Mouse (Mus musculus) lung, postnatal 36 days (tissue): Measurements from ENCODE around the gene Stk11ip.

ENCODE experiments used
- DNase-seq: peaks from one replicate; pipeline ENCODE4 v3.0.0; 2022; ENCODE audit warnings: mixed read lengths

The Stk11ip gene

GRCm38 (mm10) chr1:75521321-75522031, at the start of gene Stk11ip:
Gene Stk11ip (plus strand): TSS chr1:75521529.
- peak; percentile 97 for DNase-seq

DNA sequence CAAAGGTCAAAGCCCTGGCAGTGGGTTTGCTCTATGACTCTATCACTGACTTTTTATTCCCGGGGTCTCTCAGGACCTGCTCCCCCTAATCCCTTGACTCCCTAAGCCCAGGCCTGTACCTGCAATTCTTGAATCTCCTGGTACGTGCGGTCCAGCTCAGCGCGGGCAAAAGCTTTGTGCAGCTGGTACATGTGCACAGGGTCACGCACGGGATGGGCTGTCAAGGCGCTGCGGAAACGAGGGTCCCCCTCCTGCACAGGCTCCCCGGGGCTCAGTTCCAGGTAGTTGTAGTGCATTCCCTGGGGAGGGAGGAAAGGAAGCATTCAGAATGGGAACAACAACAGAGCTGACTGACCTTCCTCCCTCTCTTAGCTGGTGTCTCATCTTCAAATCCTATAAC, 44.9 kb upstream of the Stk11ip start:
- DNase-seq = no peak

DNA sequence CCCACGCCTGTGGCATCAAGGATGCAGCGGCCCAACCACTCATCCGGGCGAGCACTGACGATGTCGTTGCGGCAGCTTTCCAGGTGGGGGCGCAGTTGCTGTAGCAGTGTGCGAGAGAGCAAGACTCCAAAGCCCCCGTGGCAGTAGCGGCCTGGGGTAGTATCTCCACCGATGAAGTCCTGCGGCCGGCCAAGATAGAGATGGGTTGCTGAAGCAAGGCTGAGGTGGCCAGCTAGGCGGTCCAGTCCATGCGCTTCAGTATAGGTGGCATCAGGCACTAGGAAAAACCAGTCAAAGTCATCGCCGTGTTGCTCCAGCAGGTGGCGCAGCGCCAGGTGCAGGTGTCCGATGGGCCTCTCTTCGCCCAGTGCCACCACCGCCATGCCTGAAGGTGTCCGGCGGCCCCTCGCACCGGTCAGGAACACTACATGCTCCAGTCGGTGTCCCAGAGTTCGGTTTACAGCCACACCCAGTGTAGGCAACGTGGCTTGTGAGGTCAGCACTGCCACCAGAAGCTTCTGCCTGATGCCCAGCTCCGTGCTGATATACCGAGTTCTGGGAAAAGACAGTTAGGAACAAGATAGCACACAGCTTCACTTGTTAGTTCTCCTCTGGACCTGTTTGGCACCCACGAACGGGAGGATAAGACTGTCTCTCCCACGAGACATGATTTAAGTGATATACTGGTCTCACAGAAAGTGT, 43.9 kb upstream of the Stk11ip start:
- DNase-seq = peak; percentile 91

- no peak for DNase-seq
Observed at GRCm38 (mm10) chr1:75477966-75478290, 43.4 kb upstream of the Stk11ip start.

DNA sequence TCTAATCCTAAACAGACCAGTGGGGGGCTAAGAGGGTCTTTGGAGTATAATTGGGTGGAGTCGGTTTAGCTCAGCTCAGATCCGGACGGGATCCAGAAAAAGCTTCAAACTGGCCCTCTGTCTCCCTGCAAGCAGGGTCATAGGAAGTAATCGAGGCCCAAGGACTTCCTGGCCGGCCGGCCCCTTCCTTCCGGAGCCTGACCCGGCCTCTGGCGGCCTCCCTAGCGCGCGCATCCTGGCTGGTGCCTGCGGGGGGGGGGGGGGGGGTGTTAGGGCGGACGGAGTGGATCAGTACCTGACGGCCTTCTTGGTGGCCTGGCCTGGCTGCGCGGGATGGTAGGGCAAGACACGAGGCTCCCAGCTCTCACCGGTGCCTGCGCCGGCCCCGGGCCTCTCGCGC, 42.8 kb upstream of the Stk11ip start:
- peak; percentile 65 for DNase-seq

- DNase-seq = peak; percentile 98
Observed at GRCm38 (mm10) chr1:75478916-75479634, 42.3 kb upstream of the Stk11ip start, which contains the start of the genes Chpf and Tmem198. Gene Chpf (minus strand): TSS chr1:75479307. Gene Tmem198 (plus strand): TSS chr1:75479532.

GRCm38 (mm10) chr1:75479635-75479989, 41.7 kb upstream of the Stk11ip start:
- no peak for DNase-seq

DNA sequence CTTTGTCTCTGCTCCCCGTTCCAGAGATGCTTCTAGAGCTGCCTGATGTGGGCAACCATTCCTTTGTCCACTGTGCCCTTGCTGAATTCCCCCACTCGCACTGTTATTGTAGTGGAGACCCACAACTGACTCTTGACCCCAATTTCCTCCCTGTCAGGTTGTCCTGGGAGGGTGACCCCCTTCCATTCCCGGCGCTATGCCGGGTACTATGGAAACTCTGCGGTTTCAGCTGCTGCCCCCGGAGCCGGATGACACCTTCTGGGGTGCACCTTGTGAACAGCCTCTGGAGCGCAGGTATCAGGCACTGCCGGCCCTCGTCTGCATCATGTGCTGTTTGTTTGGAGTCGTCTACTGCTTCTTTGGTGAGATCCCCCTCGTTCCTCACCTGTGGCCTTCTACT, 41.3 kb upstream of the Stk11ip start:
- DNase-seq = no peak

DNA sequence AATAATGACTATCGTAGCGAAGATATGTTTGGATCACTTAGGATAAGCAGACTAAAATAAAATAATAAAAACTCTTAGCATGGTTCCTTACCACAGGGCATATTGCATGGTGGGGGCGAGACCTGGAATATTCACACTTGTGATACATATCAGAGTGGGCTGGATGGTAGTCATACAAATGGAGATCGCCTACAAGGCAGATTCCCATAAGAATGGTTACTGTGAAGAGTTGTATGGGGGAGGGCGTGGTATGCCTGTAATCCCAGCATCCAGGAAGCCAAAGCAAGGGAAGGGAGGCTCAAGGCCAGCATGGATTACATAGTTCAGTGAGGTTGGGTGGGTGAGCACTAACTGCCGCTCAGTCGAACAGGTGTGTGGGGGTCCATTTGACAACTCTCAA, 40.6 kb upstream of the Stk11ip start:
- no peak for DNase-seq

DNA sequence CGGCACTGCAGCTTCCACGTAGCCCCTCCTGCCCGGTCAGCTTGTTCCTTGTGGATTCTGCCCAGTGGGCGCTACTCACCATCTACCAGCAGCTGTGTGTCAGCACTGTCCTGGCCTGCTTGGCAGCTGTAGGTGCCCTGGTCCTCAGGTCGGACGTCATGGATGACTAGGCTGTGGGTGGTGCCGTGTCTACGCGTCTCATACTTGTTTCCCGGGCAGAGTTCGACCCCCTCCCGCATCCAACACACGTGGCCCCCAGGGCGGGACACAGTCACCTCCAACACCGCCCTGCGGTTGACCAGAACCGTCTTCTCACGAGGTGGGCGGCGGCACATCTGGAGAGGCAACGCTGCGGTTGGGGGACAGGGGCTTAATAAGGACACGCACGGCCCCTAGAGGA, 34.8 kb upstream of the Stk11ip start:
- no peak for DNase-seq

GRCm38 (mm10) chr1:75487040-75487404, 34.3 kb upstream of the Stk11ip start:
- DNase-seq = no peak

DNA sequence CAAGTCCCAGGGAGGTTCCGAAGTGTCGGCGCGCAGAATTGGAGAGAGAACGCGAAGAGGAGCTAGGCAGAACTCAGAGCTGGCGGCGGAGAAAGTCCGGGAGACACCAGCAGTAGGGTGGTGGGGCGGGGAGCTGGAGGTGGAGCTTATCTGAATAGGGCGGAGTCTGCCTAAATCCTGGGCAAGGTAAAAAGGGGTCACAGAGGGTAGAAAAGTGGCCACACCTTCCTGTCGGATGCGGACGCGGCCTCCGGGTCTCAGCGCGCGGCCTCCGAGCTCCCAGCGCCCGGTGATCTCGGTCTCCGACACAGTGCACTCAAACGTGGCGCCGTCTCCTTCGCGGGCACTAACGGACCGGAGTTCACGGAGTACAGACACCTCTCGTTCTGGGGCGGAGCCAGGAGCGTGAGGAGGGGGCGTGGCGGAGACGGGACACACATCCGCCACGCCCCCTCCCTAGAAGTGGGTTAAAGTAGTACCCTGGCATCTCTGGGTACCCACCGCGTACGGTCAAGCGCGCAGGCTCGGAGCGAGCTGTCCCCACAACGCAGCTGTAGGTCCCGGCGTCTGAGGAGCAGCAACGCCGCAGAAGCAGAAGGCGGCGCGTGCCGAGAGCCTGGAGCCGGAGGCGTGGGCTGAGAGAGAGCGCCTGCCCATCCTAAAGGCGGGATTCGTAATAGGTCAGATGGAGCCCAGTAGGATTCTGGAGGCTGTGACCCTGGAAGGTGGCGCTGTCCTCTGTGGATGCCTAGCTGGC, 33.7 kb upstream of the Stk11ip start:
- DNase-seq = peak; percentile 91

- no peak for DNase-seq
Observed at GRCm38 (mm10) chr1:75490785-75491551, 30.4 kb upstream of the Stk11ip start.

DNA sequence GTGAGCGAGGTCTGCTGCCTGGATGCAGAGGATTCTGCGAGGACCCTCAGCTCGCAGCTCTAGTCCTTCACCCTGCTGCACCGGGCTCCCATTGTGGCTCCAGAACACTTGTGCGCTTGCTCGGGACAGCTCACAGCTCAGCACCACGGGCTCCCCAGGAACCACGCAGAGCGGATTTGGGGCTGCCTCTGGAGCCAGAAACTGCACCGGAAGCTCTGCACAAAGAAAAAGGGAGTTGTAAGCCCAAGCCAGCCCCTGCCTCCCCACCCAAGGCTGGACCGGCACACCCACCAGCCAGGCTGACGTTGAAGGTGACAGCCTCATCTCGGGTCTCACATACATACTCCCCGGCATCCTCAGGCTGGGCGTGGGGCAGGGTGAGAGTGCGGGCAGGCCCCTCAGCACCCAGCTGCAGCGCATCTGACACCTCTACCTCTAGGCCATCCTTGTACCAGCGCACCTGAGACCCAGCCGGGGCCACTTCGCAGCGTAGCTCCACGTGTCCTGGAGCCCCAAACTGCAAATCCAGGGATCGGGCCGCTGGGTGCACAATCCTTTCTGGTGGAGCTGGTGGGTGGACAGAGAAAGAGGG, 28.7 kb upstream of the Stk11ip start:
- no peak for DNase-seq

- DNase-seq = peak; percentile 52
Observed at GRCm38 (mm10) chr1:75494878-75495548, 26.3 kb upstream of the Stk11ip start.

DNA sequence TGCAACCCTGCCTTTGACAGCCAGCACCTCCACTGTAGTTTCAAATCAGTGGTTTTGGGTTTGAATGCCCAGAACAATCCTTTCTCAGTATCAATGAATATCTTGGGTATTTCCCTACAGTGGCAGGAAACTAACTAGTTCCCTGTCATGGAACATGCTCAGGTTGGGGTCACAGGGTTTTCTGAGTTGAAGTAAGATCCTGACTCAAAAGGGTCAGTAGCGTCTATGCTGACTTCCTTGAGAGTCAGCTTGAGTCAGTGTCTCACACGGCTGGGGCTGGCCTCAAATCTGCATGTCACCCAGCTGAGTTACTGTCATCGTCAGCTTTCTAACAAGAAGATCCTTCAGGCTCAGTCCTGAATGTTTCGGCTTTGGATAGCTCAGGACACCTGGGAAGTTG, 22.4 kb upstream of the Stk11ip start:
- no peak for DNase-seq

- DNase-seq = no peak
Observed at GRCm38 (mm10) chr1:75499441-75499840, 21.9 kb upstream of the Stk11ip start.

DNA sequence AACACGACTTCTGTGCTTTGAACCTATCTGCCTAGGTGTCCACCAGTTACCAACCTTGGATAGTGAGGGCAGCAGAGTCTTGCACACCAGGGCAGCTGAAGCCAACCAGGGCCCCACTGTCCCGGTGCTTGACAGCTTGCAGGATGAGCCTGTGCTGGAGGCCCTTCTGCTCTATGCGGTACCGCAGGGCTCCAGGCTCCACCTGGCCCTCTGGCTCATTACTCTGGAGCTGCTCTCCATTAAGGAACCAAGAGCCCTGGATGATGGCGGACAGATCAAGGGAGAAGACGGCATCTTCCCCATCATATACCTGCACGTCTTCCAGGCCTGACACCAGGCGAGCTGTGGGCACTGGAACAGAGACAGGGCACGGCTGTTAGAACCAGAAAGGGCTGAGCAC, 19.4 kb upstream of the Stk11ip start:
- no peak for DNase-seq

DNA sequence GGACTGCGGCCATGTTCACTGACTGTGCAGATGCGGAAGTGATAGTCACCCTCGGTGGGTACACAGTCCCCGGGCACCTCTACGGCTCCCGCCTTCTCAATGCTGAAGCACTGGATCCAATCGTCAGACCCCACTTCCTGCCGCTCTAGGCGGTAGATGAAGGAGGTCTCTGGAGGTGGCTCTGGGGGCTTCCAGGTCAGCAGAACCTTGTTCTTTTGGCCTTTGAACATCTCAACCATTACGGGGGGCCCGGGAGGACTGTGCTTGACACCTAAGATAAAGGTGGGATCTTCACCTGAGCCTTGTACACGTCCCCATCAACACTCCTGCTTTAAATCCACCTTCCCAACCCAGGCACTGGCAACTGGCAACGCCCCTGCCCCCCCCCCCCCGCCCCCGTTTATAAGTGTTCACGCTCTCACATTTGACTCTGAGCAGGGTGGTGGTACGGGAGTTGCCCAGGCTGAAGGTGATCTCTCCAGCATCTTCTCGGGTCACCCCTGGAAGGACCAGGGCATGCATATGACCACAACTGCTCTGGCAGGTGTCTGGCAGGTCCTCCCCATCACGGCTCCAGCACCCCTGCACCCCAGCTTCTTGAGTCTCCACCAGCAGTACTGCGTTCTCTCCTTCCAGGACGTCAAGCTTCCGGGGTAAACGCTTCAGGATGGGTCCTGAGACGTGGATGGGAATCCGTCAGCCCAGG, 18.2 kb upstream of the Stk11ip start:
- DNase-seq = no peak

DNA sequence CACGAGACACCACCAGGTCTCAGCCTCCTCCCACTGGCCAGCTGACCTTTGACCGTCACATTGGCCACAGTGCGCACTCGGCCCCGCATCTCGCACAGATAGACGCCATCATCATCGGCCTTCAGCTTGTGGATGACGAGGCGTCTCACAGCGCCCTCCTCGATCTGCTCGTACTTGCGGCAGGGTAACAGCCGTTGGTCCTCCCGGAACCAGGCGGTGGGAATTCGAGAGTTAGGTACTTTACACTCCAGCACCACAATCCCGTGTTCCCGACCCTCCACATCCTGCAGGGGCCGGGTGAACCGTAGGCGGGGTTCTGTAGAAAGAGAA, 17.7 kb upstream of the Stk11ip start:
- DNase-seq = no peak
